Mouse (Mus musculus) cerebellum, adult 2 months (tissue): ENCODE results near the gene Hipk3.

Source experiments
- CTCF ChIP-seq: fragments of 200-500 bp; IDR thresholded peaks from 2 replicates; pipeline ENCODE4 v1.5.1; 2011; ENCODE audit warnings: low read depth, mild to moderate bottlenecking, control low read depth, low read length, moderate library complexity, borderline replicate concordance; ENCODE audit not compliant: insufficient read depth
- POLR2A ChIP-seq: fragments of 200-500 bp; IDR thresholded peaks from 2 replicates; pipeline ENCODE4 v1.6.1; 2011; ENCODE audit warnings: low read length, control low read depth, borderline replicate concordance; ENCODE audit not compliant: insufficient read depth

DNA sequence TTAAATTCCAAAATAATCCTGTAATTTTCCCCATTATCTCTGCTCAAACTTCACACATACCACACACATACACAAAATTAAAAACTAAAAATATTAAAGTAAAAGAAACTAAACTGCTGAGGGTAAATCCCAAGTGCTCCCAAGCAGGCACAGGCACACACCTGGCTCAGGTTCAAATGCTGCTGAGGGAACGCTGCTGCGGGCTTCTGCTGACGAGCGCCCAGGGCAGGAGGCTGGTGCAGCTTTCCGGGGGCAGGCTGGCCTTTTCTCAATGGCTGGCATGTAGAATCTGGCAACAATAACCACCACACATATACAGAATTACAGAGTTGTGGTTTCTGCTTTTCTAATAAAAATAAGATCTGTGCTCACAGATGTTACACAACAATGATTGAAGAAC, 63.7 kb downstream of the Hipk3 start:
- no peak for TF ChIP-seq CTCF
- no peak for TF ChIP-seq POLR2A
